Mouse (Mus musculus) MEL (cell line): Measurements from ENCODE around the gene Cry2. TPM values are rescaled to one million over a fixed set of nuclear protein-coding genes. Genes with fewer than 3 reads are reported as not detected.

Experiments used
- DNase-seq: peaks from one replicate; pipeline ENCODE4 v3.0.0; 2011; ENCODE audit warnings: low read depth, low spot score
- H3K27ac ChIP-seq: 2 replicates; pipeline ENCODE4 v1.5.1; 2012; ENCODE audit warnings: low read depth, mild to moderate bottlenecking, control low read depth, low read length, moderate library complexity; ENCODE audit not compliant: control insufficient read depth
- H3K27me3 ChIP-seq, 2 experiments: fragments of 150-350 bp in 1 of 2; sonication (generic) in 1 of 2; 2 replicates each; pipeline ENCODE4 v1.6.1; 2012; ENCODE audit warnings: low read length in 2 of 2, mild to moderate bottlenecking in 2 of 2, improper control_type of control experiment in 1 of 2, moderate library complexity in 1 of 2; ENCODE audit not compliant: insufficient read depth in 2 of 2, control insufficient read depth in 1 of 2
- H3K36me3 ChIP-seq, 2 experiments: 2 replicates each; pipeline ENCODE4 v1.6.1; 2012 to 2014; ENCODE audit warnings: low read length in 2 of 2, improper control_type of control experiment in 1 of 2, inconsistent platforms in 1 of 2, mild to moderate bottlenecking in 1 of 2; ENCODE audit not compliant: insufficient read depth in 2 of 2, control insufficient read depth in 1 of 2
- H3K4me1 ChIP-seq, 2 experiments: fragments of 150-350 bp in 1 of 2; sonication (generic) in 1 of 2; 2 replicates each; pipeline ENCODE4 v1.6.1; 2012; ENCODE audit warnings: low read length in 2 of 2, improper control_type of control experiment in 1 of 2, mild to moderate bottlenecking in 1 of 2; ENCODE audit not compliant: insufficient read depth in 2 of 2, control insufficient read depth in 1 of 2
- H3K4me3 ChIP-seq, 2 experiments: fragments of 150-350 bp in 1 of 2; sonication (generic) in 1 of 2; 2 replicates each; pipeline ENCODE4 v1.5.1; 2012; ENCODE audit warnings: low read depth in 2 of 2, low read length in 2 of 2, mild to moderate bottlenecking in 2 of 2, moderate library complexity in 2 of 2, control low read depth in 1 of 2, improper control_type of control experiment in 1 of 2; ENCODE audit not compliant: control insufficient read depth in 1 of 2, insufficient read depth in 1 of 2
- H3K79me2 ChIP-seq: 2 replicates; pipeline ENCODE4 v1.6.1; 2012; ENCODE audit warnings: mild to moderate bottlenecking, low read length, moderate library complexity; ENCODE audit not compliant: control insufficient read depth, poor library complexity, insufficient read depth
- H3K9ac ChIP-seq: 2 replicates; pipeline ENCODE4 v1.6.1; 2012; ENCODE audit warnings: low read depth, mild to moderate bottlenecking, control low read depth, low read length, moderate library complexity; ENCODE audit not compliant: control insufficient read depth, poor library complexity, severe bottlenecking
- H3K9me3 ChIP-seq: fragments of 150-350 bp; sonication (generic); replicated peaks from 2 replicates; pipeline ENCODE4 v1.6.1; 2012; ENCODE audit warnings: mild to moderate bottlenecking, low read length, improper control_type of control experiment, moderate library complexity; ENCODE audit not compliant: insufficient read depth
- BHLHE40 ChIP-seq: IDR thresholded peaks from 2 replicates; pipeline ENCODE4 v1.6.1; 2012; ENCODE audit warnings: low read depth, mild to moderate bottlenecking, inconsistent platforms, low read length, improper control_type of control experiment, borderline replicate concordance
- CHD1 ChIP-seq: IDR thresholded peaks from 2 replicates; pipeline ENCODE4 v1.6.1; 2012; ENCODE audit warnings: low read depth, mild to moderate bottlenecking, inconsistent platforms, low read length, improper control_type of control experiment
- CHD2 ChIP-seq: IDR thresholded peaks from 2 replicates; pipeline ENCODE4 v1.6.1; 2011; ENCODE audit warnings: low read length, improper control_type of control experiment
- CTCF ChIP-seq, 3 experiments: IDR thresholded peaks in 2 of 3; conservative IDR thresholded peaks in 1 of 3; 2 replicates each; pipeline ENCODE4 v1.5.1; 2011 to 2012; ENCODE audit warnings: low read length in 3 of 3, low read depth in 2 of 3, mild to moderate bottlenecking in 2 of 3, improper control_type of control experiment in 1 of 3, inconsistent platforms in 1 of 3, mixed read lengths in 1 of 3, moderate library complexity in 1 of 3; ENCODE audit not compliant: control insufficient read depth in 1 of 3, insufficient read depth in 1 of 3, poor library complexity in 1 of 3, severe bottlenecking in 1 of 3
- E2F4 ChIP-seq: IDR thresholded peaks from 2 replicates; pipeline ENCODE4 v1.6.1; 2011; ENCODE audit warnings: low read depth, low read length, improper control_type of control experiment, borderline replicate concordance
- ELF1 ChIP-seq: IDR thresholded peaks from 2 replicates; pipeline ENCODE4 v1.6.1; 2014; ENCODE audit warnings: low read depth, mild to moderate bottlenecking, inconsistent platforms, low read length, improper control_type of control experiment, moderate library complexity
- ETS1 ChIP-seq: IDR thresholded peaks from 2 replicates; pipeline ENCODE4 v1.6.1; 2012; ENCODE audit warnings: low read depth, mild to moderate bottlenecking, inconsistent platforms, low read length, improper control_type of control experiment, moderate library complexity
- GATA1 ChIP-seq: IDR thresholded peaks from 2 replicates; pipeline ENCODE4 v1.6.1; 2011; ENCODE audit warnings: low read depth, low read length, improper control_type of control experiment
- HCFC1 ChIP-seq: IDR thresholded peaks from 2 replicates; pipeline ENCODE4 v1.6.1; 2012; ENCODE audit warnings: low read depth, mild to moderate bottlenecking, inconsistent platforms, low read length, improper control_type of control experiment, moderate library complexity
- JUND ChIP-seq: IDR thresholded peaks from 2 replicates; pipeline ENCODE4 v1.6.1; 2011; ENCODE audit warnings: low read depth, mild to moderate bottlenecking, improper control_type of control experiment, low read length
- KAT2A ChIP-seq: conservative IDR thresholded peaks from 2 replicates; pipeline ENCODE4 v1.6.1; 2012; ENCODE audit warnings: low read depth, low read length, improper control_type of control experiment, inconsistent platforms
- MAFK ChIP-seq: IDR thresholded peaks from 2 replicates; pipeline ENCODE4 v1.6.1; 2011; ENCODE audit warnings: low read depth, mild to moderate bottlenecking, low read length, improper control_type of control experiment, borderline replicate concordance
- MAX ChIP-seq: IDR thresholded peaks from 2 replicates; pipeline ENCODE4 v1.6.1; 2011; ENCODE audit warnings: low read length, improper control_type of control experiment
- MAZ ChIP-seq: IDR thresholded peaks from 2 replicates; pipeline ENCODE4 v1.6.1; 2012; ENCODE audit warnings: low read depth, mild to moderate bottlenecking, inconsistent platforms, low read length, improper control_type of control experiment
- MEF2A ChIP-seq: IDR thresholded peaks from 2 replicates; pipeline ENCODE4 v1.6.1; 2014; ENCODE audit warnings: low read depth, mild to moderate bottlenecking, inconsistent platforms, low read length, improper control_type of control experiment; ENCODE audit not compliant: poor library complexity, insufficient replicate concordance, severe bottlenecking; ENCODE audit errors: extremely low read depth
- MXI1 ChIP-seq: IDR thresholded peaks from 2 replicates; pipeline ENCODE4 v1.6.1; 2011; ENCODE audit warnings: mild to moderate bottlenecking, low read depth, low read length, improper control_type of control experiment
- MYB ChIP-seq: IDR thresholded peaks from 2 replicates; pipeline ENCODE4 v1.6.1; 2011; ENCODE audit warnings: mild to moderate bottlenecking, low read depth, low read length, improper control_type of control experiment
- MYC ChIP-seq: IDR thresholded peaks from 2 replicates; pipeline ENCODE4 v1.6.1; 2011; ENCODE audit warnings: low read depth, mild to moderate bottlenecking, low read length, improper control_type of control experiment, moderate library complexity
- NELFE ChIP-seq: IDR thresholded peaks from 2 replicates; pipeline ENCODE4 v1.6.1; 2011; ENCODE audit warnings: low read depth, low read length, improper control_type of control experiment
- NRF1 ChIP-seq: IDR thresholded peaks from 2 replicates; pipeline ENCODE4 v1.6.1; 2014; ENCODE audit warnings: low read depth, mild to moderate bottlenecking, inconsistent platforms, low read length, improper control_type of control experiment, moderate library complexity; ENCODE audit not compliant: poor library complexity, insufficient read depth, severe bottlenecking
- POLR2A ChIP-seq, 2 experiments: IDR thresholded peaks; 2 replicates each; pipeline ENCODE4 v1.6.1; 2011 to 2012; ENCODE audit warnings: low read length in 2 of 2, mild to moderate bottlenecking in 2 of 2, control low read depth in 1 of 2, improper control_type of control experiment in 1 of 2, low read depth in 1 of 2, moderate library complexity in 1 of 2; ENCODE audit not compliant: control insufficient read depth in 1 of 2, insufficient read depth in 1 of 2, poor library complexity in 1 of 2
- POLR2AphosphoS2 ChIP-seq: IDR thresholded peaks from 2 replicates; pipeline ENCODE4 v1.6.1; 2011; ENCODE audit warnings: low read length, improper control_type of control experiment
- RCOR1 ChIP-seq: IDR thresholded peaks from 2 replicates; pipeline ENCODE4 v1.6.1; 2012; ENCODE audit warnings: low read depth, mild to moderate bottlenecking, inconsistent platforms, low read length, improper control_type of control experiment
- SIN3A ChIP-seq: IDR thresholded peaks from 2 replicates; pipeline ENCODE4 v1.6.1; 2012; ENCODE audit warnings: low read length, improper control_type of control experiment, inconsistent platforms
- SMC3 ChIP-seq: IDR thresholded peaks from 2 replicates; pipeline ENCODE4 v1.6.1; 2011; ENCODE audit warnings: low read depth, low read length, improper control_type of control experiment
- TAL1 ChIP-seq: IDR thresholded peaks from 2 replicates; pipeline ENCODE4 v1.6.1; 2012; ENCODE audit warnings: mild to moderate bottlenecking, inconsistent platforms, low read length, moderate library complexity, mixed read lengths
- TCF12 ChIP-seq: IDR thresholded peaks from 2 replicates; pipeline ENCODE4 v1.6.1; 2014; ENCODE audit warnings: low read depth, mild to moderate bottlenecking, inconsistent platforms, low read length, improper control_type of control experiment, moderate library complexity
- USF1 ChIP-seq: IDR thresholded peaks from 2 replicates; pipeline ENCODE4 v1.6.1; 2014; ENCODE audit warnings: low read depth, mild to moderate bottlenecking, inconsistent platforms, low read length, improper control_type of control experiment, moderate library complexity
- ZC3H11A ChIP-seq: IDR thresholded peaks from 2 replicates; pipeline ENCODE4 v1.6.1; 2012; ENCODE audit warnings: low read depth, mild to moderate bottlenecking, inconsistent platforms, low read length, improper control_type of control experiment
- ZMIZ1 ChIP-seq: IDR thresholded peaks from 2 replicates; pipeline ENCODE4 v1.6.1; 2012; ENCODE audit warnings: low read depth, mild to moderate bottlenecking, inconsistent platforms, low read length, improper control_type of control experiment, moderate library complexity
- polyA plus RNA-seq, 2 experiments: library from polyadenylated mRNA; stranded (reverse) in 1 of 2; unstranded in 1 of 2; fragments of >175 nt in 1 of 2; fragments of >200 nt in 1 of 2; gene quantifications; 2 replicates each; pipeline versions ENCODE4 v1.2.1 to v1.2.4; 2012; ENCODE audit warnings: low replicate concordance in 2 of 2, low read depth in 1 of 2; ENCODE audit not compliant: insufficient read length in 2 of 2, insufficient read depth in 1 of 2, missing spikeins in 1 of 2
- total RNA-seq: library from RNA; depleted of rRNA; stranded (reverse); fragments of 300-350 nt; gene quantifications from 2 replicates; pipeline ENCODE4 v1.2.3, GENCODE M21; 2012

Gene Cry2
- total and polyA plus RNA-seq, 3 experiments = 13.3 to 36.2 TPM; not detected in 1

GRCm38 (mm10) chr2:92440432-92440831, 6.6 kb upstream of the Cry2 start:
- no peaks in the 10 kb centered on the region for H3K9me3 ChIP-seq
- H3K9ac ChIP-seq = no peak overlapping the region
- no peaks in the 10 kb centered on the region for H3K27me3 ChIP-seq
- TF ChIP-seq E2F4 = no peak
- TF ChIP-seq SMC3 = no peak
- TF ChIP-seq MAZ = no peak
- TF ChIP-seq MYC = no peak
- TF ChIP-seq ZC3H11A = no peak
- TF ChIP-seq USF1 = no peak
- TF ChIP-seq ELF1 = no peak
- TF ChIP-seq MEF2A = no peak
- no peak for TF ChIP-seq CHD1
- TF ChIP-seq ETS1 = no peak
- TF ChIP-seq MXI1 = no peak
- TF ChIP-seq TAL1 = no peak
- TF ChIP-seq KAT2A = no peak
- no peak for TF ChIP-seq CTCF (IDR thresholded peaks at IDR 0.05 in 2 of 3, conservative IDR thresholded peaks at IDR 0.05 in 1 of 3; ENCODE audit: control insufficient read depth in 1 of 3, insufficient read depth in 1 of 3, low read depth in 2 of 3, low read length in 3 of 3, poor library complexity in 1 of 3, severe bottlenecking in 1 of 3)
- no peak for TF ChIP-seq RCOR1
- TF ChIP-seq POLR2A (IDR thresholded peaks at IDR 0.05; ENCODE audit: control insufficient read depth in 1 of 2, insufficient read depth in 1 of 2, low read depth in 1 of 2, low read length in 2 of 2, poor library complexity in 1 of 2) = no peak
- TF ChIP-seq CHD2 = no peak
- TF ChIP-seq MAX = no peak
- TF ChIP-seq JUND = no peak
- H3K36me3 ChIP-seq = peaks cover 0 to 34% of the 10 kb centered on the region in 2 experiments; a peak in 2 of 4 replicates
- peaks cover 14 to 42% of the 10 kb centered on the region in 2 experiments for H3K4me1 ChIP-seq
- no peak overlapping the region for H3K27ac ChIP-seq
- no peaks in the 10 kb centered on the region for H3K79me2 ChIP-seq
- DNase-seq = no peak
- H3K4me3 ChIP-seq = no peak overlapping the region

GRCm38 (mm10) chr2:92438567-92438966, 4.7 kb upstream of the Cry2 start:
- H3K36me3 ChIP-seq = peaks cover 0 to 24% of the 10 kb centered on the region in 2 experiments; a peak in 2 of 4 replicates
- peaks cover 3% of the 10 kb centered on the region for H3K79me2 ChIP-seq
- peaks cover 3 to 34% of the 10 kb centered on the region in 2 experiments for H3K4me1 ChIP-seq
- H3K9me3 ChIP-seq = no peaks in the 10 kb centered on the region
- DNase-seq = no peak
- H3K9ac ChIP-seq = no peak overlapping the region
- H3K4me3 ChIP-seq = no peak overlapping the region
- no peak for TF ChIP-seq CHD2
- no peak for TF ChIP-seq POLR2A (IDR thresholded peaks at IDR 0.05; ENCODE audit: control insufficient read depth in 1 of 2, insufficient read depth in 1 of 2, low read depth in 1 of 2, low read length in 2 of 2, poor library complexity in 1 of 2)
- TF ChIP-seq E2F4 = no peak
- no peak for TF ChIP-seq KAT2A
- no peak for TF ChIP-seq ZMIZ1
- no peak for TF ChIP-seq NELFE
- no peak for TF ChIP-seq MEF2A
- TF ChIP-seq MAFK = no peak
- TF ChIP-seq SIN3A = no peak
- TF ChIP-seq POLR2AphosphoS2 = no peak
- TF ChIP-seq NRF1 = no peak
- no peak for TF ChIP-seq MYB
- no peak for TF ChIP-seq HCFC1
- TF ChIP-seq USF1 = no peak
- no peak for TF ChIP-seq MYC
- TF ChIP-seq TCF12 = no peak
- no peak for TF ChIP-seq GATA1
- TF ChIP-seq BHLHE40 = no peak
- no peak for TF ChIP-seq ELF1
- TF ChIP-seq, all 39 proteins: peak for 0
- Histone ChIP-seq H3K27ac (no peak overlapping the region), H3K27me3 (no peaks in the 10 kb centered on the region)
